In the genomic region with DNA sequence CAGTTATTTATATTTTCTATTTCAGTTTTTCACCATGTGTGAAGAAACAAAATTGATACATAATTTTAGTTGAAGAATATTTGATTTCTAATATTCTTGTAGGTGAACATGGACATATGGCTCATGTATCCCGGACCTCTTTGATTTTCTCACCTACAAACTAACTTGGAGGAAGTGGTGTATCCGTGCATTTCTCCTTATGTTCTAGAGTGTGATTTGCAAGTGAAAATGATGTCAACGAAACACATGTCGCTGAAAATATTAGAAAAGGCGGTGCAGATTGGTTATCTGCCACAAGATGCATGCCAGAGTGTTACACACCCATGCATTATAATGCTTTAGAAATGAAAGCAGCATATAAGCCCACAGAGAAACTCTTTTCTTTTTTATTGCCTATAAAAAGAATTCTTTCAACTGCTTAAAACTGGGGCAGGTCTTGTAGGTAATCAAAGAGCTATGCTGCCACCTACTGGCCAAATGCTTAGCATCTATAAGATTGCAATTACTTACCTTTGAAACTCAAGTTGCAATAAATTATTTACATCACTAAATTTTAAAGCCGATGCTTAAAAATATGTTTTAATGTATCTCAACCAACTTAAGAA, we compare ENCODE assay signal across 8 mouse cellular contexts.
A peak's percentile ranks its signal among the peaks of the same experiment; 100 is the strongest.
DNase-seq lines count a peak whose midpoint lies in the region; ATAC-seq and TF ChIP-seq lines count a peak whose summit lies in the region.

No protein-coding gene starts in this region.

- no peaks in the 10 kb centered on the region for H3K9me3 ChIP-seq in midbrain, embryonic 10.5 days (replicated peaks)
- no peaks in the 10 kb centered on the region for H3K9me3 ChIP-seq in midbrain, embryonic 13.5 days
- no peaks in the 10 kb centered on the region for H3K9me3 ChIP-seq in forebrain, embryonic 10.5 days
- no peaks in the 10 kb centered on the region for H3K9me3 ChIP-seq in limb, embryonic 15.5 days

- H3K4me1 ChIP-seq in midbrain, embryonic 10.5 days, result no peaks in the 10 kb centered on the region
- no peaks in the 10 kb centered on the region for H3K4me1 ChIP-seq in midbrain, embryonic 13.5 days (replicated peaks)
- no peaks in the 10 kb centered on the region for H3K4me1 ChIP-seq in forebrain, embryonic 10.5 days
- H3K4me1 ChIP-seq in limb, embryonic 15.5 days, result no peaks in the 10 kb centered on the region

- H3K27me3 ChIP-seq in midbrain, embryonic 10.5 days (ENCODE audit: low read depth, poor library complexity, severe bottlenecking), result no peaks in the 10 kb centered on the region
- H3K27me3 ChIP-seq in midbrain, embryonic 13.5 days, result no peaks in the 10 kb centered on the region
- no peaks in the 10 kb centered on the region for H3K27me3 ChIP-seq in forebrain, embryonic 10.5 days (ENCODE audit: poor library complexity, severe bottlenecking)
- no peaks in the 10 kb centered on the region for H3K27me3 ChIP-seq in limb, embryonic 15.5 days

- H3K36me3 ChIP-seq in midbrain, embryonic 10.5 days, result no peaks in the 10 kb centered on the region
- no peaks in the 10 kb centered on the region for H3K36me3 ChIP-seq in midbrain, embryonic 13.5 days
- H3K36me3 ChIP-seq in forebrain, embryonic 10.5 days (replicated peaks), result no peaks in the 10 kb centered on the region
- no peaks in the 10 kb centered on the region for H3K36me3 ChIP-seq in limb, embryonic 15.5 days

- no peak overlapping the region for H3K4me3 ChIP-seq in midbrain, embryonic 10.5 days
- H3K4me3 ChIP-seq in midbrain, embryonic 13.5 days (replicated peaks), result no peak overlapping the region
- no peak overlapping the region for H3K4me3 ChIP-seq in forebrain, embryonic 10.5 days
- H3K4me3 ChIP-seq in limb, embryonic 15.5 days, result peak overlapping the region; percentile 28

- no peak for TF ChIP-seq POLR2A in brain, embryonic 14.5 days (IDR thresholded peaks at IDR 0.05; ENCODE audit: borderline replicate concordance, extremely low read depth, insufficient read depth, insufficient read length, poor library complexity, severe bottlenecking)

- H3K27ac ChIP-seq in midbrain, embryonic 10.5 days (replicated peaks), result no peak overlapping the region
- no peak overlapping the region for H3K27ac ChIP-seq in midbrain, embryonic 13.5 days
- no peak overlapping the region for H3K27ac ChIP-seq in forebrain, embryonic 10.5 days
- H3K27ac ChIP-seq in limb, embryonic 15.5 days, result no peak overlapping the region

- WGBS in midbrain, embryonic 10.5 days, result 63% methylated on average over 6 of the region's 6 CpGs
- WGBS in midbrain, embryonic 13.5 days, result 49% methylated on average over 6 of the region's 6 CpGs
- 68% methylated on average over 6 of the region's 6 CpGs for WGBS in forebrain, embryonic 10.5 days
- WGBS in limb, embryonic 15.5 days, result 16% methylated on average over 6 of the region's 6 CpGs

- no peak overlapping the region for H3K4me2 ChIP-seq in midbrain, embryonic 13.5 days (replicated peaks)
- peak overlapping the region; percentile 39 for H3K4me2 ChIP-seq in limb, embryonic 15.5 days

- peak; percentile 32; the same call in 1 of the 2 replicates for TF ChIP-seq CTCF in brain, embryonic 14.5 days (IDR thresholded peaks at IDR 0.05; ENCODE audit: borderline replicate concordance, extremely low read depth, insufficient read depth, insufficient read length)

- DNase-seq in midbrain, embryonic 10.5 days (ENCODE audit: low spot score), result peak; percentile 53
- peak; percentile 96 for DNase-seq in brain, embryonic 14.5 days (ENCODE audit: low read depth)
- DNase-seq in forebrain, embryonic 10.5 days (ENCODE audit: extremely low spot score, low spot score), result peak; percentile 40
- DNase-seq in kidney, postnatal 14 days, result peak; percentile 57
- DNase-seq in right cerebral cortex, adult 2 months (ENCODE audit: low spot score in 2 of 2), result peak; percentile 86 to 89
- no peak for DNase-seq in B cell, adult 2 months

- ATAC-seq in midbrain, embryonic 13.5 days, result no peak; the same call in 1 of the 2 replicates
- ATAC-seq in limb, embryonic 15.5 days (ENCODE audit: insufficient number of reproducible peaks, low FRiP score, low TSS enrichment, low read depth), result no peak

- H3K9ac ChIP-seq in midbrain, embryonic 13.5 days (replicated peaks), result no peak overlapping the region
- no peak overlapping the region for H3K9ac ChIP-seq in limb, embryonic 15.5 days

Comparison
In these comparisons a context has a peak if more than half of its experiments do, and no peak if none do; other contexts are left out.
1. DNase-seq: peak in midbrain, embryonic 10.5 days (single experiment), brain, embryonic 14.5 days (single experiment), forebrain, embryonic 10.5 days (single experiment), kidney, postnatal 14 days (single experiment) and right cerebral cortex, adult 2 months (2 of 2); none in B cell, adult 2 months (0 of 2).